Mouse (Mus musculus): ENCODE data around the gene Mettl9. TPM values are rescaled to one million over a fixed set of nuclear protein-coding genes. Genes with fewer than 3 reads are reported as not detected.

Gene Mettl9
- 10 to 100 TPM in 24 of 26 experiments, 1 to 10 TPM in 2; 8.0 to 55.7 (median 22.6) TPM for total RNA-seq (2018; cell fraction: chromatin; rRNA removed)
- total RNA-seq (2018; cell fraction: cytosol; rRNA removed) = 10 to 100 TPM; 38.6 to 58.8 (median 49.2) TPM
- total RNA-seq (2018; cell fraction: nucleus; rRNA removed) = 10 to 100 TPM; 16.2 to 42.6 (median 28.0) TPM
- 35.8 to 44.5 TPM (median 41.0 TPM) in 3 replicates for polyA plus RNA-seq (2018)

- peak within 1 kb of the TSS; percentile 75 for H3K4me3 ChIP-seq (ENCODE audit: inconsistent target)
- no peaks in the 10 kb centered on the region for H3K36me3 ChIP-seq (ENCODE audit: inconsistent target)
- WGBS (ENCODE audit: missing documents) = 8% methylated on average over 33 of the region's 43 CpGs
- H3K79me2 ChIP-seq (ENCODE audit: inconsistent target) = peaks cover 39% of the 10 kb centered on the region
- peak within 1 kb of the TSS; percentile 80 for H3K27ac ChIP-seq
Observed at GRCm38 (mm10) chr7:121033856-121034652, at the start of gene Mettl9. Gene Mettl9, plus strand, starts transcription at chr7:121034445.

- 98% methylated on average over 6 of the region's 8 CpGs for WGBS (ENCODE audit: missing documents)
- H3K4me3 ChIP-seq (ENCODE audit: inconsistent target) = no peak overlapping the region
- no peak overlapping the region for H3K27ac ChIP-seq
- no peaks in the 10 kb centered on the region for H3K36me3 ChIP-seq (ENCODE audit: inconsistent target)
- H3K79me2 ChIP-seq (ENCODE audit: inconsistent target) = no peaks in the 10 kb centered on the region
Observed at GRCm38 (mm10) chr7:120991191-120991590, 43.1 kb upstream of the Mettl9 start.

- Histone ChIP-seq H3K4me3 (ENCODE audit: inconsistent target) (no peak overlapping the region), H3K79me2 (ENCODE audit: inconsistent target) (no peaks in the 10 kb centered on the region), H3K36me3 (ENCODE audit: inconsistent target) (no peaks in the 10 kb centered on the region), H3K27ac (no peak overlapping the region)
- WGBS (ENCODE audit: missing documents) = 77% methylated on average over 2 of the region's 2 CpGs
Observed at GRCm38 (mm10) chr7:120999021-120999530, 35.2 kb upstream of the Mettl9 start.

GRCm38 (mm10) chr7:121000065-121000822 is 34.0 kb upstream of the Mettl9 start:
- Histone ChIP-seq H3K79me2 (ENCODE audit: inconsistent target) (no peaks in the 10 kb centered on the region), H3K27ac (no peak overlapping the region), H3K36me3 (ENCODE audit: inconsistent target) (no peaks in the 10 kb centered on the region), H3K4me3 (ENCODE audit: inconsistent target) (no peak overlapping the region)
- WGBS (ENCODE audit: missing documents) = 88% methylated on average over 3 of the region's 3 CpGs

GRCm38 (mm10) chr7:121001879-121002278 is 32.4 kb upstream of the Mettl9 start:
- WGBS (ENCODE audit: missing documents) = 83% methylated on average over 3 of the region's 3 CpGs
- H3K27ac ChIP-seq = no peak overlapping the region
- no peaks in the 10 kb centered on the region for H3K79me2 ChIP-seq (ENCODE audit: inconsistent target)
- no peak overlapping the region for H3K4me3 ChIP-seq (ENCODE audit: inconsistent target)
- H3K36me3 ChIP-seq (ENCODE audit: inconsistent target) = no peaks in the 10 kb centered on the region

- Histone ChIP-seq H3K36me3 (ENCODE audit: inconsistent target) (no peaks in the 10 kb centered on the region), H3K4me3 (ENCODE audit: inconsistent target) (no peak overlapping the region), H3K27ac (no peak overlapping the region), H3K79me2 (ENCODE audit: inconsistent target) (no peaks in the 10 kb centered on the region)
- WGBS (ENCODE audit: missing documents) = 94% methylated on average over 5 of the region's 5 CpGs
Observed at GRCm38 (mm10) chr7:121002407-121002928, 31.8 kb upstream of the Mettl9 start.

GRCm38 (mm10) chr7:121003793-121004418 is 30.3 kb upstream of the Mettl9 start:
- Histone ChIP-seq H3K4me3 (ENCODE audit: inconsistent target) (no peak overlapping the region), H3K79me2 (ENCODE audit: inconsistent target) (no peaks in the 10 kb centered on the region), H3K36me3 (ENCODE audit: inconsistent target) (no peaks in the 10 kb centered on the region), H3K27ac (no peak overlapping the region)
- 70% methylated on average over 2 of the region's 4 CpGs for WGBS (ENCODE audit: missing documents)

- no peak overlapping the region for H3K4me3 ChIP-seq (ENCODE audit: inconsistent target)
- no peak overlapping the region for H3K27ac ChIP-seq
- H3K79me2 ChIP-seq (ENCODE audit: inconsistent target) = no peaks in the 10 kb centered on the region
- 84% methylated on average over 10 of the region's 10 CpGs for WGBS (ENCODE audit: missing documents)
- H3K36me3 ChIP-seq (ENCODE audit: inconsistent target) = no peaks in the 10 kb centered on the region
Observed at GRCm38 (mm10) chr7:121011794-121012689, 22.2 kb upstream of the Mettl9 start.

- H3K4me3 ChIP-seq (ENCODE audit: inconsistent target) = no peak overlapping the region
- no peaks in the 10 kb centered on the region for H3K79me2 ChIP-seq (ENCODE audit: inconsistent target)
- no peak overlapping the region for H3K27ac ChIP-seq
- H3K36me3 ChIP-seq (ENCODE audit: inconsistent target) = no peaks in the 10 kb centered on the region
- 89% methylated on average over 9 of the region's 10 CpGs for WGBS (ENCODE audit: missing documents)
Observed at GRCm38 (mm10) chr7:121014486-121014885, 19.8 kb upstream of the Mettl9 start.

- 83% methylated on average over 3 of the region's 3 CpGs for WGBS (ENCODE audit: missing documents)
- H3K27ac ChIP-seq = no peak overlapping the region
- no peak overlapping the region for H3K4me3 ChIP-seq (ENCODE audit: inconsistent target)
- H3K36me3 ChIP-seq (ENCODE audit: inconsistent target) = no peaks in the 10 kb centered on the region
- H3K79me2 ChIP-seq (ENCODE audit: inconsistent target) = no peaks in the 10 kb centered on the region
Observed at GRCm38 (mm10) chr7:121018778-121019177, 15.5 kb upstream of the Mettl9 start.

GRCm38 (mm10) chr7:121020277-121020676 is 14.0 kb upstream of the Mettl9 start:
- Histone ChIP-seq H3K36me3 (ENCODE audit: inconsistent target) (no peaks in the 10 kb centered on the region), H3K27ac (no peak overlapping the region), H3K79me2 (ENCODE audit: inconsistent target) (no peaks in the 10 kb centered on the region), H3K4me3 (ENCODE audit: inconsistent target) (no peak overlapping the region)
- 49% methylated on average over 8 of the region's 8 CpGs for WGBS (ENCODE audit: missing documents)

GRCm38 (mm10) chr7:121025221-121026008 is 8.8 kb upstream of the Mettl9 start:
- Histone ChIP-seq H3K4me3 (ENCODE audit: inconsistent target) (no peak overlapping the region), H3K36me3 (ENCODE audit: inconsistent target) (no peaks in the 10 kb centered on the region), H3K27ac (no peak overlapping the region), H3K79me2 (ENCODE audit: inconsistent target) (no peaks in the 10 kb centered on the region)
- WGBS (ENCODE audit: missing documents) = 65% methylated on average over 6 of the region's 6 CpGs

GRCm38 (mm10) chr7:121026300-121026699 is 7.9 kb upstream of the Mettl9 start:
- Histone ChIP-seq H3K36me3 (ENCODE audit: inconsistent target) (no peaks in the 10 kb centered on the region), H3K27ac (no peak overlapping the region), H3K79me2 (ENCODE audit: inconsistent target) (no peaks in the 10 kb centered on the region), H3K4me3 (ENCODE audit: inconsistent target) (no peak overlapping the region)
- 80% methylated on average over 3 of the region's 3 CpGs for WGBS (ENCODE audit: missing documents)

All from macrophage (primary cell).